Mouse (Mus musculus) layer of hippocampus, adult 9-11 months (tissue): ENCODE data around the gene Nrip2.
A peak's percentile ranks its signal among the peaks of the same experiment; 100 is the strongest.

Experiments
- DNase-seq: peaks from one replicate; pipeline ENCODE4 v3.0.0; 2022

Nrip2 gene

DNA sequence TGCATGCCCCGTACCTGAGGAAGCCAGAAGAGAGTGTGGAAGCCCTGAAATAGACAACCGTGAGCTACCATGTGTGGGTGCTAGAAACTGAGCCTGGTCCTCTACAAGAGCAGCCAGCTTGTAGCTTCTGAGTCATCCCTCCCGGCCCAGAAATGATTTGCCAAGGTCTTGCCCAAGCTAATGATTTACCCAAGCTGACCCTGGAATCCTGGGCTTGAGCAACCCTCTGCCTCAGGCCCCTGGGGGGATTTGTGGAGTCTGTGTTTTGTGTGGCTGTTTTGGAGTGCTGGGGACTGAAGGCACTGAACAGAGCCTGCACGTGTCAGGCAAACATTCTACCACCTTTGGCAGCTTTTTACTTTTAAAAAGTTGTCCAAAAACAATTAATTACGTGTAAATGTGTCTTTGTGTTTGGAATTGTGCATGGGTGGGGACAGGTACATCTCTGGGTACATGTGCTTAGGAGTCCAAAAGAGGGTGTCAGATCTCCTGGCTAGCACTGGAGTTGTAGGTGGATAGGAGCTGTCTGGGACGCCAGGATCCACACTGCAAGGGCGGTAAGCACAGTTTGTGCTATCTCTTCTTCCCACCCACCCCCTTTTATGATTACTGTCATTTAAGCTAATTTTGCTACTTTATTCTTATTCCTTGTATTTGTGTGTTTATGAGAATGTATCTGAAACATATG, 1.4 kb upstream of the Nrip2 start:
- DNase-seq = peak; percentile 42

DNA sequence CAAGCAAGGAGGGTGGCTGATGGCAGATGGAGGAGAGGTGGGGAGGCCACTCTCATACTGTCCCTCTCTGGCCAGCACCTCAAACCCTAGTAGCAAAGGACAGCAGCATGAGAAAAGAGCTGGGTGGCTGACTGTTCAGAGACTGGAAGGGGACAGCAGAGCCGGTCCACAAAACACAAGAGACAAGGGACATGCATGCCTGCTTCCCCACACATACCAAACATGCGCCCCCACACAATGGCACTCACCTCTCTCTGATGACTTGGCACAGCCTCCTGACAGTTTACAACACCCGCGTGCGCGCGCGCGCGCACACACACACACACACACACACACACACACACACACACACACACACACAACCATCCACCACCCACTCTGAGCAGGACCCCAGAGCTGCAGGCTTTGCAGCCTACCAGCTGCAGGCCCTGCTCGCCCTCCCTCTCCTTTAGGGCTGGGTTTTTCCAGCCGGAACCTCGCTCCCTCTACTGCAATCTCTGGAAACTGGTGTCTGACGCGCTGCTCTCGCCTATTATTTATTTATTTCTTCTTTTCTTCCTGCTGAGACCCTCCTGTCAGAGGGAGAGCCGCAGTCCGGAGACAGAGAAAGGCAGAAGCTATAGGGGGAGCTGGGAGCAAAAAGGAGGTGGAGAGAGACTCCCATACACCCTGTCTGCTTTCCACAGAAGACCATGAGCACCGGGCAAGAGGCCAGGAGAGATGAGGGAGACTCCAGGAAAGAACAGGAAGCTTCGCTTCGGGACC, 507 bp downstream of the Nrip2 start:
- peak; percentile 40 for DNase-seq

DNA sequence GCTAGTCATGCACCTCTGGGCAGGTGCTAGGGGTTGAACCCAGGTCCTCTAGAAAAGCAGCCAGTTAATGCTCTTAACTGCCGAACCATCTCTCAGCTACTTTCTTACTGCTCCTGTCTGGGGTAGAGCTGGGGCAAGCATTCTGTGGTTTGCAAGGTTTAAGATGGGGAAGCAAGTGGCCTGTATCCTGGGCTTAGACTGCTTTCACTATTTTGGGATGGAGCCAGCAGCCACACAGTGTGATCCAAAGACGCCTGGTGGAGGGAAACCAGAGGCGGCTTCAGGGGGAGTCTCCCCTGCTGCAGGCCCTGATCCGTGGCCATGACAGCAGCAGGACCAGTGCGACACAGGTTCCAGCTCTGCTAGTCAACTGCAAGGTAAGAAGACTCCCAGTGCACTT, 5.6 kb downstream of the Nrip2 start:
- DNase-seq = no peak

DNA sequence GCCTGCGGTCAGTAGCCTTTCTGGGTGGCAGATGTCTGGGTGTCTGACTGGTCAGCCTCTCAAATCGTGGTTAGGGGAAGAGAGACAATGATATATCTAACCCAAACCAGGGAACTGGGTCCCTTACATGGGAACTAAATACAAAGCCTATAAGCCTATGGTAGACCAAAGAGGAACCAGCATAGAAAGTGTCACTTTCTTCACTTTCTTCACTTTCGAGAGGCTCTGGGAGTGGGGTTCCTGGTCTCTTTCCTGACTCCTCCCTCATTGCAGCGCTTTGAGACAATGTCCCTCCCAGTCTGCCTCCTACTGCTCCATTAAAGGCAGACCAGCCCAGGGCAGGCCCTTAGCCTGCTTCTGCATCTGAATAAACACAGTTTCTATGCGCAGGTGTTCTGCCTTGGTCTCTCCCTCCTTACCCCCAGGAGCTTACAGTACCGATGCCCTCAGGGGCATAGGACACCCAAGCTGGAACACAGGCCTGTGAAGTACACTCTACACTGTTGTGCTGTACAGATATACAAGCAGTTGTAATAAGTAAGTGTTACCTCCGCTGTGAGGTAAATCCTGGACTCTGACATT, 9.5 kb downstream of the Nrip2 start:
- no peak for DNase-seq

DNA sequence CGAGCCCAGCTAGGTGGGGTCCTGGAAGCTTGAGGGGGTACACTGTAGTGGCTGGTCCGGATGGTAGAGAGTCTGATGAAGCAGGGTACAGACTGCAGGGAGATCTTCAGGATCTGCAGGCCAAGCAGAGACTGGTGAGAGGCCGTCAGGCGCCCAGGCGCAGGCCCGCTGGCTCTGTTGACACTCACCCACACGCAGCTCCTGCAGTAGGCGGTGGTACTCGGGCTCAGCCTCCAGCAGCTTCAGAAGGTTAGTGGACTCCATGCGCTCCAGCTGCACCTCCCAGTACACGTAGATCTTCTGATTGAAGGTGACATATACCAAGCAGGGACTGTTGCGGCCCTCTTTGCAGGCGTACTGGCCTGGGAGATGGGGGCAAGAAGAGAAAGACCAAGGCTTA, 11.2 kb downstream of the Nrip2 start:
- DNase-seq = no peak

DNA sequence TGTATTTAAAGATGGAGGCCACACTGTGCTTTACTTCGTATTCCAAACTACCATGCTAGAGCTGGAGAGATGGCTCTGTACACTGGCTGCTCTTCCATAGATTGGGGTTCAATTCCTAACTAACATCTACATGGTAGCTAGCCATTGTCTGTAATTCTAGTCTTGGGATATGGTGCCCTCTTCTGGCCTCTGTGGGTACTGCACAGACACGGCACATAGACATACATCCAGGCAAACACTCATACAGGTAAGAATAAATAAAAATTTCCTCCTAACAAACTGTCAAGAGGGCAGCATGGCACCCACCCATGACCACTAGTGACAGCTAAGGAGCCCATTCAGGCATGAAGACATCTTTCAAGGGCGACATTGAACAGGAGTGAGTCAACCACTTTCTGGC, 12.0 kb downstream of the Nrip2 start:
- DNase-seq = peak; percentile 64

DNA sequence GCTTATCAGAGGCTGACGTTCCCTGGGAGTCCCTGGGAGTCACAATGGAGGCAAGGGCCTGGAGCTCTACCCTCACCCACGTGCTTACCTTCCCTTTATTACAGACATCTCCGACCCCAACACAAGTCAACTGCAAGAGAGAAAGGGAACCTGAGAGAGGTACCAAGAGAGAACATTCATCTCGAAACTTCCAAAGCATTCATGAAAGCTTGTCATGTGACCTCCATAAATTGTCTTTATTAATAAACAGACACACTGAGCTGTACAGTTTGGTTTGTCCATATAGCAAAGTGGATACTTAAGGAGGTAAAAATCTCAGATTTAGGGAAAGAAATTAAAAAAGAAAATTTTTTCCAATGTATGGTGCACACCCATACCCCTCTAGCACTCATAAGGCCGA, 17.1 kb downstream of the Nrip2 start:
- no peak for DNase-seq

DNA sequence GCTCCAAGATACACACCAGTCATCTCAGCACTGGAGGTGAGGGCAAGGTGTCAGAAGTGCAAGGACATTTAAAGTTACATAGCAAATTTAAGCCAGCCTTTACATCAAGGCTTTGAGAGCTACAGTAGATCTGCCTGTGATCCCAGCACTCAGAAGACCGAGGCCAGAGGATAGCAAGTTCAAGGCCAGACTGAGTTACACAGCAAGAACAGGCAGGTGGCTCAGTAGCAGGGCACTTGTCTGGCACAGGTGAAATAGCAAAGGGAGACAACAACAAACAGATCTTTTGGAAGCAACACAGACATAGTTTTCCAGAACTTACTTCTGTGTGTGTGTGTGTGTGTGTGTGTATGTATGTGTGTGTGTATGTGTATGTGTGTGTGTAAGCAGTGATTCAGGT, 19.0 kb downstream of the Nrip2 start:
- DNase-seq = no peak

DNA sequence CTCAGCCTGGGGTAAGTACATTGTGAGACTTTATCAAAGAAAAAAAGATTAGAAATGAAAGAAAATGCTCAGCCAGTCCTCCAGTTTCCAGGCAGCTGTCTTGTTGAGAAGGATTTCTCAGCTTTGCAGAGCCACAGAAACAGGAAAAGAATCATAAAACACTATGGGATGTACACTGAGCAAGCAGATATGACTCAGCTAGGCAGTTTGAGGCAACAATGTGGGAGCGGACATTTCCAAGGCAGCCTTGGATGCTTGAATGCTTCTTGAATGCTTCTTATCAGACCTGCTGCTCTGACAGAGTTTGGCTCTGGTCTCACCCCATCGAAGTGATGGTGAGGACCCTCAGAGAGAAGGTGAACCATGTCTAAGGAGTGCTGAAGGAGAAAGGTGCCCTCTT, 21.9 kb downstream of the Nrip2 start:
- DNase-seq = no peak

DNA sequence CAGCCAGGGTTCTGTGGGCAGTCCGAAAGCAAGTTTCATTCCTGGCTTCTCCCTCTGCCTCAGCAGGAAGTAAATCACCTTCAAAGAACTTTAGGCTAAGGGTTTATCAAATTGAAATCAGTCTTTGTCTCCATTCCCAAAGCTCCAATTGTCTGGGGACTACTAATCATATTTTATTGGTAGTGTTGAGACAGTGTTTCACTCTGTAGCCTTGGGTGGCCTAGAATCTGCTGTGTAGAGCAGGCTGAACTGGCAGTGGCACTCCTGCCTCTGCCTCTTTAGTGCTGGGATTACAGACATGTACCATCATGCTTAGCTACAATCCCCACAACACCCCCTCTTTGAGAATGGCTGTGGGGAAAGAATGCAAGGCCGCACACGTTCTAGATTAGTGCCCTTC, 22.4 kb downstream of the Nrip2 start:
- no peak for DNase-seq

DNA sequence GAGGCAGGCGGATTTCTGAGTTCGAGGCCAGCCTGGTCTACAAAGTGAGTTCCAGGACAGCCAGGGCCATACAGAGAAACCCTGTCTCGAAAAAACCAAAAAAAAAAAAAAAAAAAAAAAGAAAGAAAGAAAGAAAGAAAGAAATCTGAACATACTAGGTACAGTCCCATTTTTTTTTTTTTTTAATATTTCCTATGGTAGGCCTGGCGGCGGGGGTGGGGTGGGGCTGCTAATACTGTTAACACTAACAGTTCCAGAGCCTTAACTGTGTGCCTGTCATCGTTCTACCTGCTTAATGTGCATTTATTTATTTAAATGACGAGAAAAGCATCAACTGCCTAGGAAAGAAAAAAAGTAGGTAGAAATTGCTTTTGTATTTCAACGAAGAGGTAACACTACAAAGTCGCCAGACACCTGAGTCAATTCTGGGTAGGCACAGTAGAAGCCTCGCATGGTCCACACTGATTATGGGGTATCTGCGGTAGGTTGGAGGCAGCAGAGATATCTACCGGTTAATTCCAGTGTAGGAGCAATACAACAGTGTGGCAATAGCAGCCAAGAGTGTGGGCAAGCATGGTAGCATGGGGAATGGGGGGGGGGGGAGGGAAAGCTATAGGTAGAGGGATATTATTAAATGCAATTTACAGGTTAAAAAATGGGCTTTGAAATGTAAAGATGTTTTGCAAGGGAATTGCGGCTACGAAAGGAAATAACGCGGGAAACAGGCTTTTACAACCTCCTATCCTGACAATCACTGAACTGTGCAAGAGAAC, 24.6 kb downstream of the Nrip2 start:
- DNase-seq = no peak

DNA sequence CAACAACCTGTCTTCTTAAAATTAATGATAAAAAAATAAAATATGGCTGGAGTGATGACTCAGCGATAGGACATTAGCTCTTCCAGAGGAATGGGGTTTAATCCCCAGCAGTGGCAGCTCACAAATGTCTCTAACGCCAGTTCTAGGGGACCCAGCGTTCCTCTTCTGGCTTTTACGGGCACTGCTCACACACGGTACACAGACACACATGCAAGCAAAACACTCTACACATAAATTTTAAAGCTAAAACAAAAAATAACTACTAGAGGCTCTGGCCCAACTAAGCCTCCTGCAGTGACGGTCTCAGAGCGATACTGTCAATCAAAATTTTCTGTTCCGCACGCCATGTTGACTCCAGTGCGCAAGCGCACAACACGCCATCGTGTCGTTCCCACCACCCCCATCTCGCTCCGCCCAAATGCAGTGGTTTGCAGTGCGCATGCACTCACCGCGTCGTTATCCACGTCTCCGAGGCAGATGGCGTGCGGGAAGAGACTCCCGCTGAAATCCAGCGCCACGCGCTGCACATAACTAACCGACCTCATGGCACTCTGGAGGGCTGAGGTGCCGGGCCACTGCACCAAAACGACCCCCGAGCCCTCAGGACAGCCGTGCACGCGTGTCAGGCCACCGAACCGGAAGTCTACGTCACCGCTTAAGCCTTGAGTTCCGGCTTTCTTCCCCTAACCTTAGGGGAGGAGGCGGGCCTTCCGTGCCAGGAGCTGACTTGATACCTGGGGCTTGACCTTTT, 25.3 kb downstream of the Nrip2 start, which contains the start of gene Itfg2:
TSS of gene Itfg2 (minus strand) at position 663 of the 751 bp plus-strand sequence.
- peak; percentile 96 for DNase-seq

DNA sequence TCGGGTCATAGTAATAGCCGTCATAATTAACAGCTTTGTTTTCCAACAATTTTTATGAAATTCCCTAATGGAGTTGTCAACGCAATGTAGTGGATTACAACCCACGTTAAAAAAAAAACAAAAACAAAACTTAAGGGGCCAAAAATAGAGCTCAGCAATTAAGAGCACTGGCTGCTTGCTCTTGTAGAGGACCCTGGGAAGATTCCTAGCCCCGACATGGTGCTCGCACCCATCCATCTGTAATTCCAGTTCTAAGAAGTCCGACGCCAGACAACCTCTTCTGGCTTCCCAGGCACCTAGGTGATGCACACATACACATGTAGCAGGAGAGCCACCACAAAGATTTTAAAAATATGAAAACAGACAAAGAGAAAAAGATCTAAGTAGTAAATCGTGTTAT, 25.9 kb downstream of the Nrip2 start:
- no peak for DNase-seq

DNA sequence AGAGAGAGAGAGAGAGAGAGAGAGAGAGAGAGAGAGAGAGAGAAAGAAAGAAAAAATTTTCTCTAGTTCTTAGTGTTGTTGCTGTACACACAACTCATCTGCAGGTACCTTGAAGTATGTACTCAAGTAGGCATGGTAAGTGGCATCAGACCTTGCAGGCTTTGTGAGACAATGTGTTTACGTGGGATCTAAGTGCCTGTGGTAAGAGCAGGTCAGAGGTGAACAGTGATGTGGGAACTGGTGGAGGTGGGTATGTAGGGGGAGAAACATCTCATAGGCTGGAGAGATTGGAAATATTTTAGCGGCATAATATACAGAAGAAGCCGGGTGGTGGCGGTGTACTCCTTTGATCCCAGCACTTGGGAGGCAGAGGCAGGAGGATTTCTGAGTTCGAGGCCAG, 28.5 kb downstream of the Nrip2 start:
- DNase-seq = no peak

DNA sequence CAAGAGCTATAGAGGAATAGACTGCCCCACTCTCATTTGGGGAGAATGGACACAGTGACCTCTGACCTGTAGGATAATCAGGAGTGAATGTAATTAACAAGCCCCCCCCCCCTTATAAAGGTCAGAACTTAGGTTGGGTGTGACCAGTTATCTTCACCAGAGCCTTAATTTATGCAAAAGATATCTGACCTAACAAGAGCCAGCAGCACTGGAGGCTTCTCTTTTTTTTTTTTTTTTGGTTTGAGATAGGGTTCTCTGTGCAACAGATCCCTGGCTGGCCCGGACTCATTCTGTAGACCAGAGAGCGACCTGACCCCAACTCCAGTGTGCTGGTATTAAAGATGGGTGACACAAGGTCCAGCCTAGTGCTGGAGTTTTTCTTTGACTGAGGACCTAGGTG, 30.2 kb downstream of the Nrip2 start:
- DNase-seq = no peak

DNA sequence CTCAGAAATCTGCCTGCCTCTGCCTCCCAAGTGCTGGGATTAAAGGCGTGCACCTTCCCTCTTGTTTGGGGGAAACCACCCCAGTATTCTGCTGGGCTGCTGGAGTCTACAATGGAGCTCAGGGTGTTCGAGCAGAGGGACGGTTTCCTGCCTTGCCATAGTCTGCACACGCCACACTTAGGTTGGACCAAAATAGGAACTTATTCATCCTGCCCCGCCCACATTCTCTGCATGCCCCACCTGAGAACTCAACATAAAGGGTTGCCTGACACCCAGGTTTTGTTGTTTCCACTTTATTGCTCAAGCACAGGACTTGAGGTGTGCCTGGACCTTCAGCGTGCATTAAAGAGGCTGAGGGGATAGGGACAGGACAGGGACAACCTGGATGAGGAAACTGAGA, 30.7 kb downstream of the Nrip2 start:
- DNase-seq = no peak

DNA sequence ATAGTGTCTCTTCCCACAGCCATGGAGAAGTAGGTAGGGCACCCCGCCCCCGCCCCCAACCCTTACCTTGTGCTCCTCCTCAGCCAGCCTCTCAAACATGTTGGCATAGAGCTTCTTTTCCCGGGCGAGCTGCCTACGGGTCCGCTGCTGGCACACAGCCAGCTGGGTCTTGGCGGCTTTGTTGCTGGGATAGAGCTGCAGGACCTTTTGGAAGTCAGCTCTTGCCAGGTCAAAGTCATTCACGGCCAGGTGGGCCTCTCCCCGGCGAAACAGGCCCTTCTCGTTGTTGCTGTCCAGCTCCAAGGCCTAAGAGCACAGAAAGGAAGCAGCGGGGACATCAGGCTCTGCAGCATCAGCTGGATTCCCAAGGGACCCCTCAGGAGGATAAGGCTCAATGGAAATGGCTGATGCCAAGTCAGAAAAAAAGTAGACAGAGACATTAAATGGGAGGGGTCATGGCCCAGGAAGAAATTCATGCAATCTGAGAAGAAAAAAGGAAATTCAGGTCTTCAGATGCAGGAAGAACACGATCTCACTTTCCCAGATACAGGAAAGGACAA, 33.3 kb downstream of the Nrip2 start:
- no peak for DNase-seq

DNA sequence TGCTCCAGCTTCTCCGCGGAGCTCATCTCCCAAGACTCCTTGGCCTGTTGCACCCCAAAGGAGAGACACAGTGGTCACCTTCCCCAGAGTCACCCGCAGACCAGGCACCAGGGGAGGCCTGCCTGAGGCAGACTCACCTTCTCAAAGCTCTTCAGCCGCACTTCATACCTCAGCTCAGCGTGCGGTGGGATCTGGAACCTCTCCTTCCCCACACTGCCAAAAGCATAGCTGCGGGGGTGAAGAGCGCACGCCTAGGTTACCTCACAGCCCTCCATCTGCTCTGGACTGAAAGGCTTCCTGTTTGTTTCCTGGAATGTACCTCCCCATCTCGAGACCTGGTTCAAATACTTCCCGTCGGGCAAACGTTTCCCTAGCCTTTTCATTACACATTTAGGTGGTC, 34.5 kb downstream of the Nrip2 start:
- DNase-seq = no peak

DNA sequence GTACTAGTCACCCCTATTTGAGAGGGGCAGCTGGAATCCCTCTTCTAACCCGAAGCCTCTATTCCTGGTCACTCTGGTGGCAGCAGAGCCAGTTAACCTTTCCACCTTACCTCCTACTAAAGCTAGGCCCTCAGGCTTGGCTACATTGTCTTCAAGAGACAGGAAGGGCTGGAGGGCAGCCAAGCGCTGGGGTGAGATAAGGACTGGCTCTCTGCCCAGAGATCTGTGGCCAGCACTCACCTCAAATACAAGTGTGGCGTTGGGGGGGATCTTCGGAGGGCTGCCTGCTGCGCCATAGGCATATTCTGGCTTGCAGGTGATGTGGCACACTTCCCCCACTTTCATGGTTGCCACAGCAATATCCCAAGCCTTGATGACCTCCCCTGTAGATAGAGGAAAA, 36.4 kb downstream of the Nrip2 start:
- DNase-seq = no peak

DNA sequence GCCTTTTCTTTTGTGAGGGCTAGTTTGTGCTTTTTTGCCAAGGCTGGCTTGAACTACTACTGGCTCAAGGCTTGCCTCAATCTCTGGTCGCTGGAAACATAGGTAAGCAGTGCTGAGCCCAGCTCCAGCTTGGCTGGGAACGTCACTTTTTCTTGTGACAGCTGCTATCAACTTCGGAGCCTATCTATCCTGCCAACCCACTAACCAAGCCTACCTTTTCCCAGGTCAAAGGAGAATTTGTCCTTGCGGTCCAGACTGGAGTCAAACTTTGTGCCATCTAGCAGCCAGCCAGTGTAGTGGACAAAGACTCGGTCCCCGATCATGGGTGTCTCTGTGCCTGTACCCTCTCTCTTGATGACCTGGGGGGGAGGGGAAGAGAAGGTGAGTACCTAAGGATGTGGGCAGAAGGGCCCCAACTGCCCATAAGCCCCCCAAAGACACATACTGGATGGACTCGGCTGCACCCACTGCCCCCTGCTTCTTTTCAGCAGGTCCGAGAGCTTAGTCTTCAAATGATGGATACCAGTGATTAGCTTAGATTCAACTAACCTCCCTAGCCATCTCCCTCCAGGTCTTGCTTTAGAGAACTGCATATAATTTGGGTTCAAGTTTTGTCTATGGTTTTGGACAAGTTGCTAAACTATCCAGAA, 37.4 kb downstream of the Nrip2 start:
- DNase-seq = no peak

DNA sequence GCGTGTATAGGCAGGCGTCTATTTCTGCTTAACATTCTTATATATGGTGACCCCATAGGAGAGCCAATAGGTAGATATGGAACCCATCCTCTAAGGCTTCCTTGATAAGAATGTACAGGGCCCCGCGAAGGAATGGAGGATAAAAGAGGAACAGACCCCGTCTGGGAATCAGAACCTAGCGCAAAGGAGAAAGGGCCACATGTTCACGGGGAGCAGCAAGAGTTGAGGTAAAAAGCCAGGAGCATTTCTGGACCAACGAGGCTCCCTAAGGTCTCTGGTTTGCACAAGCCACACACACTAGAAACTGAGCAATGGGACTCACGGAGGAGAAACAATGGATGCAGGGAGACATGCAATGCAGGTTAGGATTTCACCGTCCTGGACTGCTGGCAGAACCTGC, 38.2 kb downstream of the Nrip2 start:
- no peak for DNase-seq

DNA sequence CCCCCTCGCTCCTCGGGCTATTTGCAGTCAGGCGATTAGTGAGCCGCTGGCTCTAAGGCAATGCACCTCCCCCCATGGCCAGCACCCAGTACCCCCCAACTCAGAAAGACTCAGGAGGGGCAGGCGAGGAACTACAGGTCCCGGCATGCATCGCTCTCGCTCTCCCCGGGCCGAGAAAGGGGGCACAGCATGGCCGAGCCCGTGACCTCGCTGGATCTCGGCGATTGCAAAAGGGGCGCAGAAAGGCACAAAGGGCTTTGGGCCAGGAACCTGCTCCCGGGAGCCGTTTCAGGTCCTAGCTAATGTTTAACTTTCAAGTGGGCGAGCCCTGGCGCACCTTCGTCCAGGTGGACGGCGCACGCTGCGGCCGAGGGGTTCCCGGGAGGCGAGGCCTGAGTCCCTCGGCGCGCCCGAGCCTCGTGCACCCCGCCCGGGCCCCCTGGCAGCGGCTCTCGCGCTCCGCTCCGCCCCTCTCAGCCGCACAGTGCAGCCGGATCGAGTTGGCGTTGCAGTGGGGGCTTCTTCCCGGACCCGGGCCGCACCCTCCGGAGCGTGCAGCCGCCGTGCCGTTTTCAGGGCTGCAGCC, 38.7 kb downstream of the Nrip2 start:
- DNase-seq = no peak
